Mouse (Mus musculus) c-Kit-positive CD71-positive TER-119-positive erythroid progenitor cells, embryonic 14.5 days (primary cell): Measurements from ENCODE around the gene Gfy.
A peak's percentile ranks its signal among the peaks of the same experiment; 100 is the strongest.
"Not testable (repeated sequence)": the region's sequence is repeated elsewhere in the genome, so short reads cannot be mapped to it uniquely, and the experiment has no call there.

Experiments
- DNase-seq: peaks from one replicate; pipeline ENCODE4 v3.0.0-alpha.2; 2013; ENCODE audit warnings: low spot score

Gfy gene

GRCm38 (mm10) chr7:45166950-45167401, 12.4 kb downstream of the Gfy start:
- no peak for DNase-seq

DNA sequence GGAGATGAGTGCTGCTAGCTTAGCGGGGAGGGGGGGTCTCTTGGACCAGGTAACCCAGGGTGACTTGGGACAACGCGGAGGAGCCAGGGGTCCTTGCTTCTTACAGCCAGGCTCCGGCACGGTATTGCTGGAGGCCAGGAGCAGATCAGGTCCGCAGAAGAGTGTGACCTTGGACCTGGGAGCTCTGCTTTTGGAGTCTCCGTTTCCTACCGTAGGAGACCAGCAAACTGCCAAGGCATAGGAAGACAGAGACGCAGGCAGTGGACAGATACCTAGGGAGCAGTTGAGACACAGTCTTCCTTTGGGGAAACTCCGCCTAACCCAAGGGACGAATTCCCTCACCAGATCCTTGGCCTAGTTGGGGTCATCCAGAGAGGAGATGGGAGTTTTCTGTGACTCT, 13.7 kb downstream of the Gfy start:
- DNase-seq: no peak

DNA sequence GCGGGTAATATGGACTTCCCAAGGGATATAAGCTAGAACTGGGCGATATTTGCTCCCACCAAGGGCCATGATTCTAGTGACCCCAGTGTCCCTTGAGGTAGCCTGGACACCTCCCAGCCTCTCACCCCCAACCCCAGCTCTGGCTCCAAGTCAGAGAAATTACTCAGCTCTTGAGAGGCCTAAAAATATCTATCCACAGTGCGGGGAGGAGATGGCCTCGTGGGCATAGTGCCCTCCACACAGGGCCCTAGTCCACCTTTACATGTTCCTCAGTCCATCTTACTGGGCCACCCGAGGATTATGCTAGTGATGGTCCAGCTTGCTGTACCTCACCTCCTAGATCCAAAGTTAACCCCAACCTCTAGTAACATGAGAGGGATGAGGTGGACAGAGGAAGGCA, 14.5 kb downstream of the Gfy start:
- no peak for DNase-seq

- no peak for DNase-seq
These were observed 15.5 kb downstream of the Gfy start, which contains the start of gene Slc17a7 for GRCm38 (mm10) chr7:45163735-45164490. Slc17a7 (plus strand) TSS chr7:45163949.

DNA sequence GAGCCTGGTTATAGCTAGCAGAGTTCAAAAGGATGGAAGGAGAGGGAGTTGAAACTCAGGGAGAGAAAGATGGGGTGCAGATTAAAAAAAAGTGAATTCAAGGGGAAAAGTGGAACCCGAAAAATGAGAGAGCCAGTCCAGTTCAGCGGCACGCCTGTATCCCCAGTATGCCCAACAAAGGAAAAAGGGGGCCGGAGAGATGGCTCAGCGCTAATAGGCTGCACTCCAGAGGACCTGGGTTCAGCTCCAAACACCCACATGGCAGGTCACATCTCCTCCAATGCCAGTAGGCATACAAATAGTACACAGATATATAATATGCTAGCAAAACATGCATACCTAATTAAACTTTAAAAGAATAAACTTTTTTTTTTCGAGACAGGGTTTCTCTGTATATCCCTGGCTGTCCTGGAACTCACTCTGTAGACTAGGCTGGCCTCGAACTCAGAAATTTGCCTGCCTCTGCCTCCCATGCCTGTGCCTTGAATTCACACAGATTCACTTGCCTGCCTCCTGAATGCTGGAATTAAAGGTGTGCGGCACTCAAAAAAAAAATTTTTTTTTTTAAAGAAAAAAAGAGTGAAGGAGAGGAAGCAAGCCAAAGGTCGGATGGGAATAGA, 16.3 kb downstream of the Gfy start:
- no peak for DNase-seq

- no peak for DNase-seq
These were observed 16.8 kb downstream of the Gfy start for GRCm38 (mm10) chr7:45162551-45162950.

DNA sequence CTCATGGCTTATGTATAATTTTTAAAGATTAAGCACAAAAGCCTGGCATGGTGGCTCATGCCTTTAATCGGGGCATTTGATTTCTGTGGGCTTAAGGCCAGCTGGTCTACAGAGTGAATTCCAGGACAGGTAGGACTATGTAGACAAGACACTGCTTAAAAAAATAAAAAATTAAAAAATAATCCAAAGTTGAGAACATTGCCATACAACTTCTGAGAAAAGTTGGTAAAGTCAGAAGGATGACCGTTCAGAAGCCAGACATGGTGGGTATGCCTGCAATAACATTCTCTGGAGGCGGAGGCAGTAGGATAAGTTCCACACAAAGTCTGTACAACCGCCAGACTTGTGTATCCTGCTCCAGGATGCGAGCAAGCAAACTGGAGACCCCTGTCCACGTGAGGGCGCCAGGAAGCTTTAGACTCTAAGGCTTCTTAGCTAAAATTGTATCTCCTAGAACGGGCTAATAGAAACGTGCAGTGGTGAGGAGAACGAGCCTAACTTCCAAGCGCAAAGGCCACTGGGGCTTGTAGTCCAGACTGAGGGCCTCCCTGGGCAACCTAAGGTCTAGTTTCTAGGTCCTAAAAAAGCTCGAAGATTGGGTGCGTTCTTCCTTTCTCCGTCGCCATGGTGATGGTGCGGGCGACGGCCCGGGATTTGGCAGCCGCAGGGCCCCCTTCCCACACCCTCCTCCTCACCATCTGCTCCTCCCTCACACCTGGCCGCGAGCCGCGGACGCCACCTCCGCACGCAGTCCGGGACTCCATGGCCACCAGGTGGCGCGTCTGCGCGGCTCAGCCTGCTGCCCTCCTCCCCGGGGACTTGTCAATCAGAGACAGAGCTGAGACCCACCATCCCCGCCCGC, 17.5 kb downstream of the Gfy start:
- peak; percentile 67 for DNase-seq

DNA sequence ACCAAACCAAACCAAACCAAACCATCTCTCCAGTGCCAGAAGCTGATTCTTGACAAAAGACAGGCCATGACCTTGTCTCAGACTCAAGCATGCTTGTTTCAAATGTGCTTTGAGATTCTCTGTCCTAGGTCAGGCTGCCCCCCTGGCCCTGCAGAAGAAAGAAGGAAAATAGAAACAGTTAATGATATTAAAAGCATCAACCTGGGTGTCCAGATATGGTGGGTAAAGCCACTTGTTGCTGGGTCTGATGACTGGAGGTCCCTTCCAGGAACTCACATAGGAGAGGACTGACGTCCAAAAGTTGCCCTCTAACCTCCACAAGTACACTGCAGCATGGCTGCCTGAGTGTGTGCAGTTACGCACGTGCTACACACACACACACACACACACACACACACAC, 18.5 kb downstream of the Gfy start:
- DNase-seq: no peak

DNA sequence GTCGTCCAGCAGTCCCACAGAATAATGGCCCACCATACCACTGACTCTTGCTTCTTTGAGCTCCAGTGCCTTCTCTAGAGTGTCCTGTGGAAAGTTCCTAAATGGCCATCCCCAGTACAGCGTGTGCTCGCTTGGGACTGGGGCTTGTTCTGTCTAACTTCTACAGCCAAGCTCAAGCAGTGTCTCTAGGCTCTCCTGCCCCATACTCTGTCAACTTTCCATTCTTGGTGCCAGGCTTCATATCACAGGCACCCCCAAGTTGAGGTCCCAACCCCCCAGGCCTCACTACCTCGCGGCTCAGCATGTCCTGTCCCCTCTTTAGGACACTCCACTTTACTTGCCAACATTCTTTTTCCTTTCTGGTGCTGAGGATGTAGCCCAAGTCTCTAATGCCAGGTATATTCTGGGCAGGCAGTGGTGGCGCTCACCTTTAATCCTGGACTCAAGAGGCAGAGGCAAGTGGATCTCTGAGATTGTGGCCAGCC, 19.0 kb downstream of the Gfy start:
- DNase-seq: no peak

DNA sequence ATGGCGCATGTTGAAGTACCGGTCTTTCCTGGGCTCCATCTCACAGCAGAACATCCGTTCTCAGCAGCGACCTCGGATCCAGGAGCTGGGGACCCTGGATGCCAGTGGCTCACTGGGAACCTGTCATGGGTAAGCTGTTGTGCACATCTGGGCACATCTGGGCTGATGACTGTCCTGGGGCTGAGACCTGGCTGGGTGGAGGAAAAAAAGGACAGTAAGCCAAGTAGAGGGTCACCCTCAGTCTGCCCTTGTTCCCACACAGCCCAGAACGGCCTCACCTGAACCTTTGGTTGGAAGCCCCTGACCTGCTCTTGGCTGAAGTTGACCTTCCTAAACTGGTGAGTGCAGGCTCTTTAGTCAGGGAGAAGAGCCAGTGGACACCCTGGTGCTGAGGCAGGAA, 20.4 kb downstream of the Gfy start:
- DNase-seq: no peak

GRCm38 (mm10) chr7:45157459-45157858, 21.9 kb downstream of the Gfy start:
- no peak for DNase-seq

DNA sequence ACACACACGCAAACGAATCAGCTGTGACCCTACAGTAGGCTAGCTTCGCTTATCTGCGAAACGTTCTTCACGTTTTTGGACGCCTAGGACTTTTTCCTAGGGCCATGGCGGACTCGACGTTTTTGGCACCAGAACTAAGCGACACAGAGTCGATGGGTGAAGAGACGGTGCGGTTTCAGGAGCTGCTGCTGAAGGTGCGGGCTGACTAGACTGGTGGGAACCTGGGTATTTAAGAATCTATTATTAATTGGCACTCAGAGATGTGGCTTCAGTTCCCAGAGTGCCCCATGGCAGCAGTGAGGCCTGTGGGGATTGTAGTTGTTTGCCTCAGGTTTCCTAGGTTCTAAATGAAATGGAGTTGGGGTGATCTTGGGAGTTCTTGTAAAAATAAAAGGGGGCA, 23.2 kb downstream of the Gfy start:
- no peak for DNase-seq

- no peak for DNase-seq
These were observed 23.8 kb downstream of the Gfy start for GRCm38 (mm10) chr7:45155590-45155989.

GRCm38 (mm10) chr7:45154993-45155514, 24.3 kb downstream of the Gfy start:
- DNase-seq: peak; percentile 60

DNA sequence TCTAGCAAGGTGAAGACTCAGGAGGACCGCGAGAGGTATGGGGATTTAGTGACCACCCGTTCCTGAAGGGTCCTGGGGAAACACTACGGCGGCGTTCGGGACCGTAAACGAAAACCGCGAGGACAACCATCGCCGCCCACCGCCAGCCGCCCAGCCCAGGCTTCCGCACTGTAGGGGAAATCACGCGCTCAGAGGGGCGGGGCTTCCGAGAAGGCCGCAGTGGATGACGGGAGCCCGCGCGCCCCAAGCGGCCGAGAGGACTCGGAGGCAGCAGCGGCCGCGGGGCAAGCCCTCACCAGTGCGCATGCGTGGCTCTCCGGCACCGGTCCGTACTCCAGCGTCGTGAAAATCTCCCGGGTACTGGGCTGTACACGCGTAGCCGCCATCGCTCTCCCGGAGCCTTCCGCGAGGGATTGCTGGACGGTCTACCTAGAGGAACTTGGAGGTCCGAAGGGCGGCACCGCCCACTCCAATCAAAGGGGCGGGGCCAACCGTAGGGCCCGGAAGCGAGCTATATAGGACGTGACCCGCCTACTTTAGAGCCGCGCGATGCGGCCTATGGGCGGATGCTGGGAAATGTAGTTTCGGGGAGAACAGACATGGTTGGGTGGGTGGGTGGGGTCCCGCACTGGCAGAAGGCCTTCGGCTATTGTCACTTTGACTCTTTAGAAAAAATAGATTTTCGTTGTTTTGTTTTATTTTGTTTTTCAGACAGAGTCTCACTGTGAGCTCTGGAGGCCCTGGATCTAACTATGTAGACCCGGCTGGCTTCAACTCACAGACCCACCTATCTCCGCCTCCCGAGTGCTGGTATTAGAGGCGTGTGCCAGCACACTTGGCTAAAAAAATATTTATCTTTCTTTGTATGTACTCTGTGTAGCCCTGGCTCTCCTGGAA, 25.0 kb downstream of the Gfy start, which contains the start of the genes Pih1d1 and Aldh16a1:
TSS of gene Pih1d1 (plus strand) at position 208 of the 897 bp plus-strand sequence.
TSS of gene Aldh16a1 (minus strand) at position 489 of the 897 bp plus-strand sequence.
- peak; percentile 97 for DNase-seq

GRCm38 (mm10) chr7:45153586-45153985, 25.8 kb downstream of the Gfy start:
- DNase-seq: no peak

- DNase-seq: not testable (repeated sequence)
These were observed 26.3 kb downstream of the Gfy start for GRCm38 (mm10) chr7:45153052-45153451.

- no peak for DNase-seq
These were observed 28.1 kb downstream of the Gfy start for GRCm38 (mm10) chr7:45151303-45151702.

DNA sequence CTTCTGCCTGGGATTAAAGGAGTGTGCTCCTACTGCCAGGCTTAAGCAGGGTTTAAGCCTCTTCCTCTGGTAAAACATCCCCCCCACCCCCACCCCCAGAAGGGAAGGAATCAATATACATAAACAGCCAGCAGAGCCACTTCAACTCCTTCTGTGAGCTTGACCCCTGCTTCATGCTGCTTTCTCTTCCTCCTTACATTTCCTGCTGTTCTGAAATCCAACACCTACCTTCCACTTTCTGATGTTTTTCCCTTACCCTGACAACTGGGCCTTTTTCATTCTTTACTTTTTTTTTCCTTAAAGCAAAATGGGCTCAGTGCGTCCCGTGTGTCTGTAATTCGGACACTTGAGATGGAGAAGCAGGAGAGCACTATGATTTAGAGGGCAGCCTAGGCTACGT, 29.0 kb downstream of the Gfy start:
- DNase-seq: no peak

DNA sequence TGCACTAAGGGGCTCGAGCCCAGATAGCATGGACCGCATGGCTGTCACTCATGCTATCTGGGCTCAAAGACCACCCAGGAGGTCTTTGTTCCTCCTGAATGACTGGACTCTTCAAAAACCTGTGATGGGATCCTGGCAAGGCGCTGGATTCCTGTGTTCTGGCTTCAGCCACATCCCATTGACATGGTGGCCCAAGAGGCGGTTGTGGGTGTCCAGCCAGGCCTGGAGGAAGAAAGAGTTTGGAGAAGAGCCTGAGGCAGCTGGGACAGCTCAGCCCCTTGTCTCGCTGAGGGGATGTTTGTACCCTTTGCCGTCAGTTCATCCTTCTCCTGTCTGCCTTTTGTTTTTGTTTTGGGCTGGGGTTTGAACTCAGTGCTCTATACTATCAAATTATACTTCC, 29.8 kb downstream of the Gfy start:
- DNase-seq: no peak

GRCm38 (mm10) chr7:45148534-45149098, 30.8 kb downstream of the Gfy start:
- no peak for DNase-seq
